Mouse (Mus musculus) cortical plate, adult 2 months (tissue): Measurements from ENCODE around the gene Ldhal6b. TPM values are rescaled to one million over a fixed set of nuclear protein-coding genes. Genes with fewer than 3 reads are reported as not detected.

Source experiments
- H3K27ac ChIP-seq: fragments of 200-500 bp; 2 replicates; pipeline ENCODE4 v1.5.1; 2012; ENCODE audit warnings: low read length, control low read depth, inconsistent platforms; ENCODE audit not compliant: insufficient read depth
- H3K4me1 ChIP-seq: fragments of 200-500 bp; 2 replicates; pipeline ENCODE4 v1.6.1; 2011; ENCODE audit warnings: low read length; ENCODE audit not compliant: control insufficient read depth, insufficient read depth
- H3K4me3 ChIP-seq: fragments of 200-500 bp; 2 replicates; pipeline ENCODE4 v1.5.1; 2011; ENCODE audit warnings: mild to moderate bottlenecking, low read length, control low read depth; ENCODE audit not compliant: insufficient read depth
- CTCF ChIP-seq: fragments of 200-500 bp; IDR thresholded peaks from 2 replicates; pipeline ENCODE4 v1.5.1; 2011; ENCODE audit warnings: mild to moderate bottlenecking, control low read depth, low read length; ENCODE audit not compliant: insufficient read depth; ENCODE audit errors: extremely low read depth
- POLR2A ChIP-seq: fragments of 200-500 bp; IDR thresholded peaks from 2 replicates; pipeline ENCODE4 v1.6.1; 2011; ENCODE audit warnings: mild to moderate bottlenecking, low read length, control low read depth; ENCODE audit not compliant: insufficient read depth; ENCODE audit errors: extremely low read depth
- polyA plus RNA-seq: library from polyadenylated mRNA; depleted of rRNA; stranded (reverse); fragments of >200 nt; gene quantifications from 2 replicates; pipeline ENCODE4 v1.2.3, GENCODE M21; 2012

Ldhal6b gene
- polyA plus RNA-seq, 1 experiment, result 0.94 TPM

GRCm38 (mm10) chr17:5396213-5396612, 22.4 kb downstream of the Ldhal6b start:
- Histone ChIP-seq H3K4me3 (no peak overlapping the region), H3K27ac (no peak overlapping the region), H3K4me1 (peaks cover 3% of the 10 kb centered on the region; the same call in 1 of the 2 replicates)
- TF ChIP-seq POLR2A, result no peak

- Histone ChIP-seq H3K4me3 (no peak overlapping the region), H3K4me1 (peaks cover 3% of the 10 kb centered on the region; the same call in 1 of the 2 replicates), H3K27ac (no peak overlapping the region)
- TF ChIP-seq CTCF (no peak), POLR2A (no peak)
These were observed 22.9 kb downstream of the Ldhal6b start for GRCm38 (mm10) chr17:5395454-5396205.

DNA sequence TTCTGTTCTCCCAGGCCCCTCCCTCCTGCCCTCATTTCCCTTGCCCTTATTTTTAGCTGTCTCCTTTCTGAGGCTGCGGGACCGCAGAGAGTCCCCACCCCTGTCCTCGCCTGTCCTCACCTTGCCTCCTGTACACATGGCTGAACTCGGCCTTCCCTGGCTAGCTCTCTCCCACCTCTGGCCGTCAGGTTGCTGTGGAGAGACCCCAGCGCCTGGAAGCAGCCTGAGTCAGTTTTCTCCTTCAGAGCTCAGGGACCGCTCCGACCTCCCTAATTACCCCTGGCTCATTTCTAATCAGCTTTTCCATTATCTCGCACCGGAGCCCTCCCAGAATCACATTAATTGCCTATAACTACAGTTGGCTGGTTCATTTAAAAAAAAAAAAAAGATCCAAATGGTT, 27.9 kb downstream of the Ldhal6b start:
- Histone ChIP-seq H3K4me1 (no peaks in the 10 kb centered on the region; the same call in 1 of the 2 replicates), H3K27ac (no peak overlapping the region), H3K4me3 (no peak overlapping the region)
- TF ChIP-seq POLR2A (no peak), CTCF (no peak)

GRCm38 (mm10) chr17:5388351-5388750, 30.2 kb downstream of the Ldhal6b start:
- H3K4me1 ChIP-seq, result no peaks in the 10 kb centered on the region; the same call in 1 of the 2 replicates
- no peak for TF ChIP-seq POLR2A
- TF ChIP-seq CTCF, result no peak

GRCm38 (mm10) chr17:5386885-5387545, 31.6 kb downstream of the Ldhal6b start:
- TF ChIP-seq POLR2A (no peak), CTCF (no peak)
- Histone ChIP-seq H3K27ac (no peak overlapping the region), H3K4me3 (no peak overlapping the region), H3K4me1 (no peaks in the 10 kb centered on the region; the same call in 1 of the 2 replicates)

More at GRCm38 (mm10) chr17:5388351-5388750, 30.2 kb downstream of the Ldhal6b start:
- Histone ChIP-seq H3K27ac (no peak overlapping the region), H3K4me3 (no peak overlapping the region)

- no peak overlapping the region for H3K4me3 ChIP-seq
- H3K27ac ChIP-seq, result no peak overlapping the region
- TF ChIP-seq CTCF, result no peak
- TF ChIP-seq POLR2A, result no peak
- no peaks in the 10 kb centered on the region for H3K4me1 ChIP-seq
These were observed 32.9 kb downstream of the Ldhal6b start for GRCm38 (mm10) chr17:5385694-5386093.

DNA sequence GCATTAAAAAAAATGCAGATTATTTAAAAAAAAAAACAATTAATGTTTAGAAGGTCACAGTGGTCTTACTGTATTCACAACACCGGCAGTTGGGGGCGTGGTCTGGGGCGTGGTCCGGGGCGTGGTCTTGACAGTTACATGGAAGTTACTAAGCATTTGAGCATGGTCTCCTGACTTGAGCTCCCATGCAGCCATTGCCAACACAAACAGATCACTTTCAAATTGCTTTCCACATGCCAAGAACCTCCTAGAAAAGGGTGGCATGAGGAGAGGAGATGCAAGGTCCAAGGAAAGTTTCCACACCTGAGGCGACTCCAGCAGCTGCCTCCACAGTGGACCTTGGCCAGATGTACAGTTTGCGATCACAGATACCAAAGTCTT, 40.6 kb downstream of the Ldhal6b start:
- no peak overlapping the region for H3K27ac ChIP-seq
- no peaks in the 10 kb centered on the region for H3K4me1 ChIP-seq
- H3K4me3 ChIP-seq, result no peak overlapping the region
- TF ChIP-seq CTCF, result no peak
- no peak for TF ChIP-seq POLR2A

- H3K27ac ChIP-seq, result no peak overlapping the region
- H3K4me3 ChIP-seq, result no peak overlapping the region
- TF ChIP-seq CTCF (no peak), POLR2A (no peak)
- no peaks in the 10 kb centered on the region for H3K4me1 ChIP-seq
These were observed 41.2 kb downstream of the Ldhal6b start for GRCm38 (mm10) chr17:5377151-5377929.

DNA sequence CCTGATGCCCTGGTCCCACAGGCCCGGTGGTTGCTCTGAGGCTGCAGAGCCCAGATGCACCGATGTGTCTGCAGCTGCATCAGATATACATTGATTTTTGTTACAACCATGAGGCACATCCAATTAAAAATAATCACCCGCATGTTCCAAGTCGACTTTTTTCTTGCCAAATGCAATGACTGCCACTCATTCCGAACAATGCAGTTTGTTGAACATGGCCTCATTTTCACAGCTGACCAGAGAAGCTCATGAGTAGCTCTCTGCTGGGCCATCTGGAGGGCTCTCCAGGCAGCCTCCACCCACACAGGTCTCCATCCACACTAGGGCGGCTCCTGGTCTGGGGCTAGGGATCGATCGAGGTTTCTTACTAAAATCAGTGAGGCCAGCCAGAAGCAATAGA, 45.6 kb downstream of the Ldhal6b start:
- TF ChIP-seq CTCF (no peak), POLR2A (no peak)
- Histone ChIP-seq H3K4me3 (no peak overlapping the region), H3K27ac (no peak overlapping the region), H3K4me1 (no peaks in the 10 kb centered on the region)
